Mouse (Mus musculus): ENCODE data around the gene Brix1. TPM values are rescaled to one million over a fixed set of nuclear protein-coding genes. Genes with fewer than 3 reads are reported as not detected.
"Not testable (repeated sequence)": the region's sequence is repeated elsewhere in the genome, so short reads cannot be mapped to it uniquely, and the experiment has no call there.

The Brix1 gene
- polyA plus RNA-seq (2012), result 3.7 and 3.8 TPM in 2 replicates

- Histone ChIP-seq H3K4me3 (replicated peaks) (peak within 1 kb of the TSS; percentile 70), H3K27me3 (ENCODE audit: control insufficient read depth) (no peaks in the 10 kb centered on the region), H3K4me1 (ENCODE audit: control insufficient read depth) (peaks cover 28% of the 10 kb centered on the region), H3K9me3 (ENCODE audit: control insufficient read depth, low read length) (no peaks in the 10 kb centered on the region), H3K36me3 (ENCODE audit: control insufficient read depth) (peaks cover 51% of the 10 kb centered on the region)
- TF ChIP-seq GATA1 (IDR thresholded peaks at IDR 0.05; ENCODE audit: low read length) (no peak), TAL1 (IDR thresholded peaks at IDR 0.05; ENCODE audit: low read length) (no peak)
Measured at GRCm38 (mm10) chr15:10485484-10486364, at the start of gene Brix1, which contains the start of gene Rad1. Gene Brix1, minus strand, starts transcription at chr15:10485947. Gene Rad1, plus strand, starts transcription at chr15:10486018.

GRCm38 (mm10) chr15:10534591-10534990, 48.8 kb upstream of the Brix1 start:
- peaks cover 8% of the 10 kb centered on the region for H3K4me1 ChIP-seq (ENCODE audit: control insufficient read depth)
- TF ChIP-seq GATA1 (IDR thresholded peaks at IDR 0.05; ENCODE audit: low read length) (no peak), TAL1 (IDR thresholded peaks at IDR 0.05; ENCODE audit: low read length) (no peak)
- H3K9me3 ChIP-seq (ENCODE audit: control insufficient read depth, low read length), result no peaks in the 10 kb centered on the region
- H3K27me3 ChIP-seq (ENCODE audit: control insufficient read depth), result no peaks in the 10 kb centered on the region
- no peaks in the 10 kb centered on the region for H3K36me3 ChIP-seq (ENCODE audit: control insufficient read depth)
- no peak overlapping the region for H3K4me3 ChIP-seq (replicated peaks)

GRCm38 (mm10) chr15:10533361-10533760, 47.6 kb upstream of the Brix1 start:
- H3K36me3 ChIP-seq (ENCODE audit: control insufficient read depth); H3K4me1 ChIP-seq (ENCODE audit: control insufficient read depth); H3K4me3 ChIP-seq (replicated peaks); H3K27me3 ChIP-seq (ENCODE audit: control insufficient read depth); H3K9me3 ChIP-seq (ENCODE audit: control insufficient read depth, low read length): not testable (repeated sequence)

- Histone ChIP-seq H3K27me3 (ENCODE audit: control insufficient read depth) (no peaks in the 10 kb centered on the region), H3K4me1 (ENCODE audit: control insufficient read depth) (peaks cover 8% of the 10 kb centered on the region), H3K36me3 (ENCODE audit: control insufficient read depth) (no peaks in the 10 kb centered on the region), H3K9me3 (ENCODE audit: control insufficient read depth, low read length) (no peaks in the 10 kb centered on the region), H3K4me3 (replicated peaks) (no peak overlapping the region)
- TF ChIP-seq TAL1 (IDR thresholded peaks at IDR 0.05; ENCODE audit: low read length), result no peak
- TF ChIP-seq GATA1 (IDR thresholded peaks at IDR 0.05; ENCODE audit: low read length), result no peak
Measured at GRCm38 (mm10) chr15:10531352-10531751, 45.6 kb upstream of the Brix1 start.

GRCm38 (mm10) chr15:10525896-10526295, 40.1 kb upstream of the Brix1 start:
- Histone ChIP-seq H3K9me3 (ENCODE audit: control insufficient read depth, low read length) (no peaks in the 10 kb centered on the region), H3K27me3 (ENCODE audit: control insufficient read depth) (no peaks in the 10 kb centered on the region), H3K36me3 (ENCODE audit: control insufficient read depth) (no peaks in the 10 kb centered on the region), H3K4me1 (ENCODE audit: control insufficient read depth) (peaks cover 2% of the 10 kb centered on the region), H3K4me3 (replicated peaks) (no peak overlapping the region)
- TF ChIP-seq GATA1 (IDR thresholded peaks at IDR 0.05; ENCODE audit: low read length) (no peak), TAL1 (IDR thresholded peaks at IDR 0.05; ENCODE audit: low read length) (no peak)

GRCm38 (mm10) chr15:10515166-10515565, 29.4 kb upstream of the Brix1 start:
- TF ChIP-seq GATA1 (IDR thresholded peaks at IDR 0.05; ENCODE audit: low read length) (no peak), TAL1 (IDR thresholded peaks at IDR 0.05; ENCODE audit: low read length) (no peak)
- Histone ChIP-seq H3K36me3 (ENCODE audit: control insufficient read depth) (no peaks in the 10 kb centered on the region), H3K27me3 (ENCODE audit: control insufficient read depth) (no peaks in the 10 kb centered on the region), H3K4me1 (ENCODE audit: control insufficient read depth) (no peaks in the 10 kb centered on the region), H3K4me3 (replicated peaks) (no peak overlapping the region), H3K9me3 (ENCODE audit: control insufficient read depth, low read length) (no peaks in the 10 kb centered on the region)

GRCm38 (mm10) chr15:10506099-10506498, 20.4 kb upstream of the Brix1 start:
- Histone ChIP-seq H3K27me3 (ENCODE audit: control insufficient read depth) (no peaks in the 10 kb centered on the region), H3K9me3 (ENCODE audit: control insufficient read depth, low read length) (no peaks in the 10 kb centered on the region), H3K4me1 (ENCODE audit: control insufficient read depth) (no peaks in the 10 kb centered on the region), H3K4me3 (replicated peaks) (no peak overlapping the region), H3K36me3 (ENCODE audit: control insufficient read depth) (no peaks in the 10 kb centered on the region)
- TF ChIP-seq TAL1 (IDR thresholded peaks at IDR 0.05; ENCODE audit: low read length) (no peak), GATA1 (IDR thresholded peaks at IDR 0.05; ENCODE audit: low read length) (no peak)

GRCm38 (mm10) chr15:10500838-10501719, 15.3 kb upstream of the Brix1 start:
- H3K4me3 ChIP-seq (replicated peaks), result no peak overlapping the region
- no peaks in the 10 kb centered on the region for H3K9me3 ChIP-seq (ENCODE audit: control insufficient read depth, low read length)
- H3K4me1 ChIP-seq (ENCODE audit: control insufficient read depth), result no peaks in the 10 kb centered on the region
- TF ChIP-seq TAL1 (IDR thresholded peaks at IDR 0.05; ENCODE audit: low read length) (no peak), GATA1 (IDR thresholded peaks at IDR 0.05; ENCODE audit: low read length) (no peak)
- peaks cover 4% of the 10 kb centered on the region for H3K36me3 ChIP-seq (ENCODE audit: control insufficient read depth)
- no peaks in the 10 kb centered on the region for H3K27me3 ChIP-seq (ENCODE audit: control insufficient read depth)

GRCm38 (mm10) chr15:10500035-10500434, 14.3 kb upstream of the Brix1 start:
- H3K36me3 ChIP-seq (ENCODE audit: control insufficient read depth), result peaks cover 9% of the 10 kb centered on the region
- H3K4me3 ChIP-seq (replicated peaks), result no peak overlapping the region
- H3K4me1 ChIP-seq (ENCODE audit: control insufficient read depth), result no peaks in the 10 kb centered on the region
- TF ChIP-seq GATA1 (IDR thresholded peaks at IDR 0.05; ENCODE audit: low read length), result no peak
- no peak for TF ChIP-seq TAL1 (IDR thresholded peaks at IDR 0.05; ENCODE audit: low read length)
- no peaks in the 10 kb centered on the region for H3K9me3 ChIP-seq (ENCODE audit: control insufficient read depth, low read length)
- H3K27me3 ChIP-seq (ENCODE audit: control insufficient read depth), result no peaks in the 10 kb centered on the region

Data from erythroblast, embryonic 14.5 days (primary cell).